Mouse (Mus musculus) erythroblast, embryonic 14.5 days (primary cell): Measurements from ENCODE around the gene Alk.

ENCODE experiments used
- GATA1 ChIP-seq: IDR thresholded peaks from 2 replicates; pipeline ENCODE4 v1.6.1; 2012; ENCODE audit warnings: low read length, inconsistent platforms, mixed read lengths
- TAL1 ChIP-seq: IDR thresholded peaks from 3 replicates; pipeline ENCODE4 v1.6.1; 2012; ENCODE audit warnings: low read length, inconsistent platforms, mixed read lengths

- TF ChIP-seq GATA1 (no peak), TAL1 (no peak)
Observed at GRCm38 (mm10) chr17:72600806-72601205, 3.6 kb downstream of the Alk start.
